Mouse (Mus musculus): ENCODE measurements at regions not wholly inside any gene's neighbourhood (a gene's known extent, or its start where the extent isn't known, plus 50 kb on each side); places are given as distances from the start of the nearest gene placed in this dataset.

GRCm38 (mm10) chr1:156990567-156991494 is 51.4 kb upstream of the Ralgps2 start:
- no peak for DNase-seq

- no peak for DNase-seq
These were observed 50.7 kb upstream of the Ralgps2 start for GRCm38 (mm10) chr1:156990112-156990511.

- DNase-seq = no peak
These were observed 49.8 kb upstream of the Ralgps2 start for GRCm38 (mm10) chr1:156989149-156989785.

All from kidney, adult 11 months (tissue).